Mouse (Mus musculus) embryonic fibroblast, embryonic 13.5 days (primary cell): ENCODE measurements at regions not wholly inside any gene's neighbourhood (a gene's known extent, or its start where the extent isn't known, plus 50 kb on each side); places are given as distances from the start of the nearest gene placed in this dataset.

Experiments
- H3K27ac ChIP-seq: 2 replicates; pipeline ENCODE4 v1.5.1; 2012; ENCODE audit warnings: low read length, control low read depth, inconsistent platforms; ENCODE audit not compliant: insufficient read depth
- H3K4me1 ChIP-seq: 2 replicates; pipeline ENCODE4 v1.6.1; 2011; ENCODE audit warnings: low read length; ENCODE audit not compliant: control insufficient read depth, insufficient read depth
- H3K4me3 ChIP-seq: 2 replicates; pipeline ENCODE4 v1.5.1; 2011; ENCODE audit warnings: mild to moderate bottlenecking, control low read depth, low read length; ENCODE audit not compliant: insufficient read depth
- CTCF ChIP-seq: IDR thresholded peaks from 2 replicates; pipeline ENCODE4 v1.5.1; 2011; ENCODE audit warnings: mild to moderate bottlenecking, control low read depth, low read length, moderate library complexity, borderline replicate concordance; ENCODE audit not compliant: insufficient read depth
- POLR2A ChIP-seq: IDR thresholded peaks from 2 replicates; pipeline ENCODE4 v1.6.1; 2011; ENCODE audit warnings: low read depth, mild to moderate bottlenecking, control low read depth, low read length, moderate library complexity

GRCm38 (mm10) chr9:34204479-34204878 is 281.2 kb upstream of the Kirrel3 start:
- H3K4me3 ChIP-seq = no peak overlapping the region
- H3K4me1 ChIP-seq = peaks cover 3% of the 10 kb centered on the region; the same call in 1 of the 2 replicates
- H3K27ac ChIP-seq = no peak overlapping the region
- TF ChIP-seq POLR2A = no peak

- no peak overlapping the region for H3K27ac ChIP-seq
- no peaks in the 10 kb centered on the region for H3K4me1 ChIP-seq
- H3K4me3 ChIP-seq = no peak overlapping the region
- TF ChIP-seq POLR2A (no peak), CTCF (no peak)
Observed at GRCm38 (mm10) chr9:34231561-34231960, 254.1 kb upstream of the Kirrel3 start.

DNA sequence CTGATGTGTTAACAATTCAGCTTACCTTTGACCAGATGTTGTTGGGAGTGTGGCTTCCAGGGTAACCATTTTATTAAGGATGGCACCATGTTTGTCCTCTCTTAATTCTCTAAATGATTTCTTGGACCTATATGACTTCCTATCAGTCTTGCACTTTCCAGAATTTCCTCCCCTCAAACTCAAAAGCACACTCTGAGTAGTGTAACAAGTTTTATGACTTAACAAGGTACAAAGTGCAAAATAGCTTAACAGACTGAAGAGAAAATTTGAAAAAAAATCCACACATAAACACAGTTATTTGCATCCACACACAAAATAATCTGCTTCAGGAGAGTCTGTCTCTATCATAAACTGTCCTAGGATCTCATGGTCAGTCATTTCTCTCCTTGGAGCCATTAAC is 251.0 kb upstream of the Kirrel3 start:
- Histone ChIP-seq H3K27ac (no peak overlapping the region), H3K4me1 (no peaks in the 10 kb centered on the region), H3K4me3 (no peak overlapping the region)
- TF ChIP-seq CTCF = no peak
- TF ChIP-seq POLR2A = no peak

DNA sequence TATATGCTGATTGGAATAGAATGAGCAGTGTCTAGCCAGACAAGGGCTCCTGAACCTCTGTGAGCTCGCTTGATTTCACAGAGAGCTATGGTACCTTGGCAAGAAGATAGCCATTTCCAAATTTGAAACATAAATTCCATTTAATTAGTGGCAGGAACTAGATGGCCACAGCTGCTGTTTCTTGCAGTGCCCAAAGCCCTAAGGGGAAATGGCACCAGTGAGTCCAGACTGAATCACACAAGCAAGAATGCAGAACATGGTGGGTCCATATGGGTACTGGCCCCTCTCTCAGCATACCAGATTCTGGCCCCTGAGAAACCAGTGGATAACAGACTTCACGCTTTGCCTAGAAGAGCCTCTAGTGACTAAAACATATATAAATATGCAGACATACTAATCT is 246.2 kb upstream of the Kirrel3 start:
- no peaks in the 10 kb centered on the region for H3K4me1 ChIP-seq
- TF ChIP-seq CTCF (no peak), POLR2A (no peak)
- no peak overlapping the region for H3K27ac ChIP-seq
- H3K4me3 ChIP-seq = no peak overlapping the region

DNA sequence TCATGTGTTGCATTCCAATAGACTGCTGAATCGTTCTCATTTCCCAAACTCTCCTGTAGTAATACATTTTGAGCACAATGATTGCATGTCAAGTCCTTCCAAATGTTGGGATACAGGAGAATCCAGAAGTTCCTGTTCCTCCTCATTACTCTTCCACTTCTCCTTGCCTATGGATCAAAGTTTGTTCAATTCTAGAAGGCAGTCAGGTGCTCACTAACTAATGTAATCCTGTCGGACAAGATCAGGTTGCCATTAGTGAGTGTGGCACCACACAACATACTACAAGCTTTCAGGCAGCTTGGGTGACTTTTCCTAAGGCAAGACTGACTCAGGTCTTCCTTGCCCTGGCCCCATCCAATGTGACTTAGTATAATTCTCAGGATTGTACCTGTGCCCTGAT is 242.0 kb upstream of the Kirrel3 start:
- Histone ChIP-seq H3K27ac (no peak overlapping the region), H3K4me1 (no peaks in the 10 kb centered on the region), H3K4me3 (no peak overlapping the region)
- TF ChIP-seq CTCF = no peak
- TF ChIP-seq POLR2A = no peak

GRCm38 (mm10) chr9:34244576-34244975 is 241.1 kb upstream of the Kirrel3 start:
- TF ChIP-seq POLR2A = no peak
- TF ChIP-seq CTCF = no peak
- H3K4me3 ChIP-seq = no peak overlapping the region
- no peaks in the 10 kb centered on the region for H3K4me1 ChIP-seq
- H3K27ac ChIP-seq = no peak overlapping the region

GRCm38 (mm10) chr9:34252796-34253195 is 232.9 kb upstream of the Kirrel3 start:
- no peak overlapping the region for H3K4me3 ChIP-seq
- no peaks in the 10 kb centered on the region for H3K4me1 ChIP-seq
- no peak overlapping the region for H3K27ac ChIP-seq
- TF ChIP-seq POLR2A = no peak
- TF ChIP-seq CTCF = no peak

DNA sequence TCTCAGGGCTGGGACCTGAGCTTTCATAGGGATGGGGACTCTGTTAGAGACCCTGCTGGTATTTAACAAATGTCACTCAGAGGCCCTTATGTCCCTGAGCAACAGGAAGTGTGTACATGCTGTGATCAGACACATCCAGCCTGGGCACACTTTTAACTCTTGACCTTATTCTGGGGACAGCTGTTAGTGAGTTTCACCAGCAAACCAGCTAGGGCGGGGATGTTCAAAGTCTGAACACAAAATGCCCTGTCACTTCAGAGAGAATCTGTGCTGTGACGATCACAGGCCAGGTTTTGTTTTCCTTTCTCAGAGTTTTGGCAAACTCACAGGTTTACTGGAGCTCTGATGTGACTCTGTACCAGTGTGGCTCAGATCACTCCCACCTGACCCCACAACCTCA is 227.2 kb upstream of the Kirrel3 start:
- Histone ChIP-seq H3K4me3 (no peak overlapping the region), H3K27ac (no peak overlapping the region), H3K4me1 (peaks cover 3% of the 10 kb centered on the region; the same call in 1 of the 2 replicates)
- TF ChIP-seq CTCF = no peak
- no peak for TF ChIP-seq POLR2A

DNA sequence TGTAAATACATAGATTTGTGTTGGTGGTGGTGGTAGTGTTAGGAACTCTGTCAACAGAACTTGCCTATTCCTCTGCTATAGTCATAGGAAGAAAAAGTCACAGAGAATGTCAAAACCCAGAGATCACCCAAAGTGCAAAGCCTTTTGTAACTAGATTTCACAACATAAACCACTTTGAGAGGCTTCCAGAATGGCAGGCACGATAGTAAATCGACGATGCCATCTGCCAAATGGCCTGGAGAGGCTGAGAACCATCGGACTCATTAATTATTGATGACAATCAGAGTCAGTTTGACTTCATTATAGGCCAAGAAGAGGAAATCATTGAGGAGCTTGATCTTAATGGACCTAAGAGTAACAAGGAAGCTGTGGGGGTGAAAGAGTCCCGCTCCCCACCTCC is 207.6 kb upstream of the Kirrel3 start:
- Histone ChIP-seq H3K4me3 (no peak overlapping the region), H3K27ac (no peak overlapping the region), H3K4me1 (peaks cover 16% of the 10 kb centered on the region)
- TF ChIP-seq CTCF (no peak), POLR2A (no peak)

DNA sequence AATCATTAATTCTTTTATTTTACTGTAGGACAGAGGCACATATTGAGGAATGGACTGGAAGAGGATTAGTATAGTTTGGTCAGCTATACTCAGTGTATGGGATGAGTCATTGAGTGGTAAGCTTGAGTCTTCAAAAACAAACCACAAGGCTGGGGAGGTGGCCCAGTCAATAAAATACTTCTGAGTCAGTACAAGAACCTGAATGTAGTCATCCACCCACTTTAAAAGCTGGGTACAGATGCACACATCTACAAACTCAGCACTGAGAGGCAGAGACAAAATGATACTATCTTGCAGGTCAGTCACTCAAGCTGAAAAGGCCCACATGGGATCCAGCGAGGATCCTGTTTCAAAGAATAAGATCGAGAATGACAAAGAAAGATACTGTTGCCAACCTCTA is 206.3 kb upstream of the Kirrel3 start:
- peak overlapping the region; percentile 95 for H3K27ac ChIP-seq
- peaks cover 16% of the 10 kb centered on the region for H3K4me1 ChIP-seq
- no peak overlapping the region for H3K4me3 ChIP-seq
- TF ChIP-seq POLR2A = no peak
- no peak for TF ChIP-seq CTCF

DNA sequence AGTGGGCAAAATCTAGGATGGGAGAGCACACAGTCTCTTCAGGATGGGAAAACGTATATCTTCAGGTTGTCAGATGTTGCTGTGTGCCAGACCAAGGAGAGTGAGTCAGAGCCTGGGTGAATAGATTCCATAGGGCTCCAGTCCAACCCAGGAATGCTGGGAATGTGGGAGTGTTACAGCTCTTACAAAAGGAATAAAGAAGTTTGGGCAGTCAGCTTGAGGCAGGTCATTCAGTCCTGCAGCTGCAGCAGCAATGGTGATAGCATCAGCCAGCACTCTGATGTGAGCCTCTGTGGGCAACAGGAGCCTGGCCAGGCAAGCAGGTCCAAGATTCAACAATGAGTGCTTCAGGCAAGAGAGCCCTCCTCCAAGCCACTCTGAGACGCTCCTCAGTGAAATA is 205.8 kb upstream of the Kirrel3 start:
- Histone ChIP-seq H3K4me1 (peaks cover 16% of the 10 kb centered on the region), H3K27ac (peak overlapping the region; percentile 95), H3K4me3 (no peak overlapping the region)
- no peak for TF ChIP-seq CTCF
- TF ChIP-seq POLR2A = no peak
